Mouse (Mus musculus) neural tube, embryonic 13.5 days (tissue): ENCODE results near the gene Cdsn. TPM values are rescaled to one million over a fixed set of nuclear protein-coding genes. Genes with fewer than 3 reads are reported as not detected.

ENCODE experiments used
- polyA plus RNA-seq: library from polyadenylated mRNA; unstranded; fragments of >200 nt; fragmentation: Nextera tagmentation; extraction: Ambion mirVana; gene quantifications from 2 replicates; pipeline ENCODE4 v1.2.1, GENCODE M21; 2015

Cdsn gene
- polyA plus RNA-seq, 1 experiment from 2014 or later, result not detected

Other genes starting within 250 kb of the Cdsn start
- 0.22 TPM in 1 of 2 replicates, not detected in the other for gene H2-Q1, start 231.7 kb upstream of the Cdsn start, polyA plus RNA-seq
- 0.50 and 0.60 TPM in 2 replicates for gene H2-Q2, start 209.9 kb upstream of the Cdsn start, polyA plus RNA-seq
- 1.0 and 1.4 TPM in 2 replicates for gene H2-Q4, start 172.5 kb upstream of the Cdsn start, polyA plus RNA-seq
- 0.37 and 0.42 TPM in 2 replicates for gene H2-Q6, start 127.3 kb upstream of the Cdsn start, polyA plus RNA-seq
- 3.4 and 4.0 TPM in 2 replicates for gene H2-Q7, start 113.0 kb upstream of the Cdsn start, polyA plus RNA-seq
- not detected in 2 replicates for gene H2-Q10, start 82.0 kb upstream of the Cdsn start, polyA plus RNA-seq
- not detected in 2 replicates for gene Pou5f1, start 46.1 kb upstream of the Cdsn start, polyA plus RNA-seq
- gene Tcf19, start 35.3 kb upstream of the Cdsn start, polyA plus RNA-seq, result 14.4 and 15.6 TPM in 2 replicates
- gene Cchcr1, start 35.0 kb upstream of the Cdsn start, polyA plus RNA-seq, result 6.4 and 7.4 TPM in 2 replicates
- 0.47 and 0.99 TPM in 2 replicates for gene Psors1c2, start 18.9 kb upstream of the Cdsn start, polyA plus RNA-seq
- not detected in 2 replicates for gene 2300002M23Rik, start 15.3 kb downstream of the Cdsn start, polyA plus RNA-seq
- gene Sfta2, start 49.4 kb downstream of the Cdsn start, polyA plus RNA-seq, result not detected in 2 replicates
- not detected in 2 replicates for gene Gm9573, start 74.5 kb downstream of the Cdsn start, polyA plus RNA-seq
- gene Mucl3, start 91.6 kb downstream of the Cdsn start, polyA plus RNA-seq, result 0.18 and 0.24 TPM in 2 replicates
- 10.6 and 11.3 TPM in 2 replicates for gene Vars2, start 115.5 kb downstream of the Cdsn start, polyA plus RNA-seq
- 25.5 and 28.8 TPM in 2 replicates for gene Gtf2h4, start 121.6 kb downstream of the Cdsn start, polyA plus RNA-seq
- 119 and 122 TPM in 2 replicates for gene Ddr1, start 152.5 kb downstream of the Cdsn start, polyA plus RNA-seq